Mouse (Mus musculus): ENCODE data around the gene Nr2c2ap. TPM values are rescaled to one million over a fixed set of nuclear protein-coding genes. Genes with fewer than 3 reads are reported as not detected.

Gene Nr2c2ap
- polyA plus RNA-seq (2017; shearing (Covaris generic)) = 59.8 TPM

GRCm38 (mm10) chr8:70131166-70131883 lies at the start of gene Nr2c2ap:
Gene Nr2c2ap, plus strand, starts transcription at chr8:70131333.

GRCm38 (mm10) chr8:70083285-70083684 lies 47.8 kb upstream of the Nr2c2ap start, which contains the start of gene Hapln4:
Gene Hapln4, plus strand, starts transcription at chr8:70083457.

GRCm38 (mm10) chr8:70120667-70121066 lies 10.5 kb upstream of the Nr2c2ap start, which contains the start of gene Ncan:
Gene Ncan, minus strand, starts transcription at chr8:70120873.

GRCm38 (mm10) chr8:70139026-70139857 lies 8.1 kb downstream of the Nr2c2ap start, which contains the start of the genes Rfxank, Borcs8 and Mef2b:
Gene Rfxank, minus strand, starts transcription at chr8:70139154.
Gene Borcs8, plus strand, starts transcription at chr8:70139499.
Gene Mef2b, plus strand, starts transcription at chr8:70139711.

GRCm38 (mm10) chr8:70172043-70172681 lies 41.0 kb downstream of the Nr2c2ap start, which contains the start of gene Tmem161a:
Gene Tmem161a, plus strand, starts transcription at chr8:70172356.

Other genes with a start within 250 kb of the Nr2c2ap start
- not detected for gene Cilp2, start 243.6 kb upstream of the Nr2c2ap start, polyA plus RNA-seq (2017; shearing (Covaris generic))
- gene Tssk6, start 229.1 kb upstream of the Nr2c2ap start, polyA plus RNA-seq (2017; shearing (Covaris generic)) = 3.4 TPM
- gene Ndufa13, start 228.8 kb upstream of the Nr2c2ap start, polyA plus RNA-seq (2017; shearing (Covaris generic)) = 190 TPM
- not detected for gene Yjefn3, start 228.6 kb upstream of the Nr2c2ap start, polyA plus RNA-seq (2017; shearing (Covaris generic))
- gene Gatad2a, start 134.9 kb upstream of the Nr2c2ap start, polyA plus RNA-seq (2017; shearing (Covaris generic)) = 29.4 TPM
- gene Mau2, start 88.6 kb upstream of the Nr2c2ap start, polyA plus RNA-seq (2017; shearing (Covaris generic)) = 50.6 TPM
- gene Sugp1, start 88.5 kb upstream of the Nr2c2ap start, polyA plus RNA-seq (2017; shearing (Covaris generic)) = 78.6 TPM
- gene Tm6sf2, start 58.4 kb upstream of the Nr2c2ap start, polyA plus RNA-seq (2017; shearing (Covaris generic)) = 0.37 TPM
- not detected for gene Hapln4, start 47.9 kb upstream of the Nr2c2ap start, polyA plus RNA-seq (2017; shearing (Covaris generic))
- not detected for gene Ncan, start 10.5 kb upstream of the Nr2c2ap start, polyA plus RNA-seq (2017; shearing (Covaris generic))
- 45.4 TPM for gene Rfxank, start 7.8 kb downstream of the Nr2c2ap start, polyA plus RNA-seq (2017; shearing (Covaris generic))
- gene Borcs8, start 8.2 kb downstream of the Nr2c2ap start, polyA plus RNA-seq (2017; shearing (Covaris generic)) = 66.7 TPM
- gene Mef2b, start 8.4 kb downstream of the Nr2c2ap start, polyA plus RNA-seq (2017; shearing (Covaris generic)) = 2.1 TPM
- 64.2 TPM for gene Tmem161a, start 41.0 kb downstream of the Nr2c2ap start, polyA plus RNA-seq (2017; shearing (Covaris generic))
- 14.6 TPM for gene Slc25a42, start 81.0 kb downstream of the Nr2c2ap start, polyA plus RNA-seq (2017; shearing (Covaris generic))
- gene Sugp2, start 102.9 kb downstream of the Nr2c2ap start, polyA plus RNA-seq (2017; shearing (Covaris generic)) = 37.7 TPM
- 15.6 TPM for gene Armc6, start 103.1 kb downstream of the Nr2c2ap start, polyA plus RNA-seq (2017; shearing (Covaris generic))
- 1.3 TPM for gene Homer3, start 151.5 kb downstream of the Nr2c2ap start, polyA plus RNA-seq (2017; shearing (Covaris generic))
- 59.3 TPM for gene Ddx49, start 171.2 kb downstream of the Nr2c2ap start, polyA plus RNA-seq (2017; shearing (Covaris generic))
- 349 TPM for gene Cope, start 171.2 kb downstream of the Nr2c2ap start, polyA plus RNA-seq (2017; shearing (Covaris generic))
- gene Cers1, start 184.4 kb downstream of the Nr2c2ap start, polyA plus RNA-seq (2017; shearing (Covaris generic)) = not detected
- not detected for gene Gdf1, start 198.5 kb downstream of the Nr2c2ap start, polyA plus RNA-seq (2017; shearing (Covaris generic))
- gene Upf1, start 221.9 kb downstream of the Nr2c2ap start, polyA plus RNA-seq (2017; shearing (Covaris generic)) = 6.2 TPM
- gene Comp, start 242.2 kb downstream of the Nr2c2ap start, polyA plus RNA-seq (2017; shearing (Covaris generic)) = 1.1 TPM